ENCODE assay signal across 12 mouse cellular contexts in genomic region chr8:34229477-34229876, GRCm38 (mm10).
DNase-seq lines count a peak whose midpoint lies in the region; ATAC-seq lines count a peak whose summit lies in the region.
"Had no signal": no experiment of that assay in that cellular context is flagged by ENCODE, and none has a peak within 500 bp of the region (broad histone marks: within the 10 kb centered on the region; RNA-seq: fewer than 3 reads in every experiment).

No protein-coding gene starts in this region.

- WGBS in intestine, embryonic 15.5 days: 71% methylated on average over 3 of the region's 3 CpGs

- H3K27me3 ChIP-seq in intestine, embryonic 15.5 days (replicated peaks): no peaks in the 10 kb centered on the region
- H3K27me3 ChIP-seq: neural tube, embryonic 12.5 days had no signal

- no peak overlapping the region for H3K27ac ChIP-seq in intestine, embryonic 15.5 days
- H3K27ac ChIP-seq: liver, embryonic 12.5 days; neural tube, embryonic 12.5 days had no signal

- H3K36me3 ChIP-seq in intestine, embryonic 15.5 days: no peaks in the 10 kb centered on the region
- H3K36me3 ChIP-seq: liver, embryonic 12.5 days; neural tube, embryonic 12.5 days had no signal

- peak; percentile 25 for DNase-seq in CD4-positive, CD25-positive, alpha-beta regulatory T cell, adult 2 months (ENCODE audit: low read depth, low spot score)
- peak; percentile 15 for DNase-seq in lung, postnatal 14 days
- DNase-seq in left cerebral cortex, adult 11 months (ENCODE audit: low spot score): no peak
- DNase-seq in layer of hippocampus, adult 9-10 months (ENCODE audit: low spot score): no peak
- DNase-seq: gastrocnemius, postnatal 14 days had no signal

- no peaks in the 10 kb centered on the region for H3K9me3 ChIP-seq in intestine, embryonic 15.5 days
- H3K9me3 ChIP-seq: liver, embryonic 12.5 days had no signal

- H3K4me3 ChIP-seq in intestine, embryonic 15.5 days (replicated peaks): no peak overlapping the region
- H3K4me3 ChIP-seq: liver, embryonic 12.5 days; neural tube, embryonic 12.5 days had no signal

- H3K9ac ChIP-seq in intestine, embryonic 15.5 days: no peak overlapping the region
- H3K9ac ChIP-seq: liver, embryonic 12.5 days; neural tube, embryonic 12.5 days had no signal

- no peak overlapping the region for H3K4me2 ChIP-seq in intestine, embryonic 15.5 days (replicated peaks)
- H3K4me2 ChIP-seq: liver, embryonic 12.5 days; midbrain, embryonic 11.5 days; neural tube, embryonic 12.5 days had no signal

- ATAC-seq in CD4-positive, CD25-positive, alpha-beta regulatory T cell, adult 4 months: no peak
- 0 out of 2 replicates have a peak, but pooled peaks have one; percentile 22 for ATAC-seq in common myeloid progenitor, adult 5-6 weeks (replicated peaks; ENCODE audit: low read depth, poor library complexity, severe bottlenecking)
- ATAC-seq in intestine, embryonic 15.5 days: peak; percentile 55; the same call in 1 of the 2 replicates
- ATAC-seq in megakaryocyte, adult 5-6 weeks (ENCODE audit: poor library complexity, severe bottlenecking): no peak
- ATAC-seq: liver, embryonic 12.5 days had no signal

- no peaks in the 10 kb centered on the region for H3K4me1 ChIP-seq in intestine, embryonic 15.5 days (replicated peaks)
- H3K4me1 ChIP-seq: liver, embryonic 12.5 days; neural tube, embryonic 12.5 days had no signal

Comparison
In these comparisons a context has a peak if more than half of its experiments do, and no peak if none do; other contexts are left out.
1. DNase-seq: peak in CD4-positive, CD25-positive, alpha-beta regulatory T cell, adult 2 months (single experiment) and lung, postnatal 14 days (single experiment); none in left cerebral cortex, adult 11 months (single experiment) and layer of hippocampus, adult 9-10 months (single experiment).
2. ATAC-seq: peak in common myeloid progenitor, adult 5-6 weeks (single experiment) and intestine, embryonic 15.5 days (single experiment); none in CD4-positive, CD25-positive, alpha-beta regulatory T cell, adult 4 months (single experiment) and megakaryocyte, adult 5-6 weeks (single experiment).